Mouse (Mus musculus) retina, postnatal 1 day (tissue): ENCODE measurements around the gene Fads3.

ENCODE experiments used
- DNase-seq: peaks from one replicate; pipeline ENCODE4 v3.0.0-alpha.2; 2012

Gene Fads3

GRCm38 (mm10) chr19:10071892-10072291 is 30.5 kb downstream of the Fads3 start:
- DNase-seq, result no peak

GRCm38 (mm10) chr19:10073145-10073544 is 31.8 kb downstream of the Fads3 start:
- DNase-seq, result no peak

GRCm38 (mm10) chr19:10078392-10078791 is 37.0 kb downstream of the Fads3 start:
- no peak for DNase-seq

GRCm38 (mm10) chr19:10080384-10080783 is 39.0 kb downstream of the Fads3 start:
- DNase-seq, result no peak

GRCm38 (mm10) chr19:10082105-10082504 is 40.7 kb downstream of the Fads3 start:
- DNase-seq, result no peak

- no peak for DNase-seq
Observed at GRCm38 (mm10) chr19:10085454-10085853, 44.1 kb downstream of the Fads3 start.

GRCm38 (mm10) chr19:10086976-10087375 is 45.6 kb downstream of the Fads3 start:
- no peak for DNase-seq

- no peak for DNase-seq
Observed at GRCm38 (mm10) chr19:10093829-10094228, 52.5 kb downstream of the Fads3 start.

GRCm38 (mm10) chr19:10094695-10095094 is 53.3 kb downstream of the Fads3 start:
- DNase-seq, result no peak

GRCm38 (mm10) chr19:10096371-10096876 is 55.1 kb downstream of the Fads3 start:
- no peak for DNase-seq

- no peak for DNase-seq
Observed at GRCm38 (mm10) chr19:10097826-10098225, 56.5 kb downstream of the Fads3 start.

- peak; percentile 89 for DNase-seq
Observed at GRCm38 (mm10) chr19:10100631-10101071, 59.3 kb downstream of the Fads3 start.

- peak; percentile 99 for DNase-seq
Observed at GRCm38 (mm10) chr19:10101341-10102053, 60.1 kb downstream of the Fads3 start, which contains the start of gene Fads2. Fads2 (minus strand) TSS chr19:10101746.

- no peak for DNase-seq
Observed at GRCm38 (mm10) chr19:10102054-10102700, 60.8 kb downstream of the Fads3 start.

- no peak for DNase-seq
Observed at GRCm38 (mm10) chr19:10104234-10104633, 62.9 kb downstream of the Fads3 start.

GRCm38 (mm10) chr19:10105034-10105493 is 63.7 kb downstream of the Fads3 start:
- no peak for DNase-seq

GRCm38 (mm10) chr19:10106634-10107033 is 65.3 kb downstream of the Fads3 start:
- no peak for DNase-seq

- no peak for DNase-seq
Observed at GRCm38 (mm10) chr19:10107051-10107611, 65.8 kb downstream of the Fads3 start.

GRCm38 (mm10) chr19:10108129-10108528 is 66.8 kb downstream of the Fads3 start:
- no peak for DNase-seq

GRCm38 (mm10) chr19:10108666-10109065 is 67.3 kb downstream of the Fads3 start:
- no peak for DNase-seq
